Mouse (Mus musculus): ENCODE results near the gene Cfap54. TPM values are rescaled to one million over a fixed set of nuclear protein-coding genes. Genes with fewer than 3 reads are reported as not detected.

The Cfap54 gene
- total RNA-seq, 2 experiments from 2014 or later = 1.00 to 1.8 TPM

DNA sequence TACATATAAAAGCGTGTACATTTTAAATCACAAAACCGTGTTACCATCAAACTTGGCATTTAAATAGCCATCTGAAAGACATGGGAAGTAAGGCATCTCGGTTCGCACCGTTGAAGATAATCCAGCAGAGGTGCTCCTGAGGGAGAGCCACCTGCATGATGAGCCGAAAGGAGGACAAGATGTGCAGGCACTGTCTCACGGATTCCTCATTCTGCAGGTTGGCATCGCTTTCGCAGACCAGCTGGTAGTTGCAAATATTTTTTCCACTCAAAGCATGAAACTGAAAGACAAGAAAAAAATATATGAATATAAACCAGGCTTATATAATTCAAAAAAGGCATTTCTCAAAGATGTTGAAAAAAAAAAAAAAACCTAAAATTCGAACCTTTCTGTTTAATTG, 16.4 kb downstream of the Cfap54 start:
- DNase-seq = no peak
- intact Hi-C loops (cut with DNase I) = loop anchor here (10.0 kb wide), 1 partner anchor 220 kb away; no protein-coding TSS in a partner anchor

DNA sequence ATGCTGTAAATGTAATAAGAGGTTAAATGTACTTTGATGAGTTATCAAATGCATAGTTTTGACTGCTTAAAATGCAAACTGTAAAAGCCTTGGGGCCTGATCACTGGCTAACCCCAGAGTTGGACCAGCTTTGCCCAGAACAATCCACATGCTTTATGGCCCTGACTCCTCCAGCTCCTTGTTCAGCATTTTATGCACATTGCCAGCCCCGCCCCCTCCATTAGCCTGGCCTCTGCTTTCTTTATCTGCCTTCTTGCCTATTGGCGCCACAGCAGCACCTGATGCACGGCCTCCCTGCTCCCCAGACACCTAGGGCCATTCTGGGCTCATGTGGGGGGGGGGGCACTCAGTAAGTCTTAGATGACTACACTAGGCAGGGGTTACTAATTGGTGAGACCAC, 17.8 kb downstream of the Cfap54 start:
- DNase-seq = no peak
- intact Hi-C loops (cut with DNase I) = loop anchor here (10.0 kb wide), 1 partner anchor 221 kb away; no protein-coding TSS in a partner anchor

DNA sequence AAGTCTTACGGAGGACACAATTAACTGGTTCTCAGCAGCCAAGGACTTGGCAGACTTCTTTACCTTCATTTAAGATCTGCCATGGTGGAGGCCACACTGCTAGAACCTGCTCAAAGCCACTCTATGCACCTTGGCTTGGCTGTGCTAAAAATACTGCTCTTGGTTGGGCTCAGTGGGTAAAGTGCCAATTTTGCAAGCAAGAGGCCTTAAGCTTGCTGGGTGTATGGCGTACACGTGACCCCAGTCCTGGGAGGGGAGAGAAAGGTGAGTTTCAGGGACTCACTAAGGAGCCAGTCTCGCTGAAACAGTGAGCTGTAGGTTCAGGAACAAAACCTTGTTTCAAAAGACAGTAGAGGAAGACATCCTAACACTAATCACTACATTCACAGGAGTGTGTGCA, 19.0 kb downstream of the Cfap54 start:
- no peak for DNase-seq
- intact Hi-C loops (cut with DNase I) = loop anchor here (10.0 kb wide), 1 partner anchor 222 kb away; no protein-coding TSS in a partner anchor

DNA sequence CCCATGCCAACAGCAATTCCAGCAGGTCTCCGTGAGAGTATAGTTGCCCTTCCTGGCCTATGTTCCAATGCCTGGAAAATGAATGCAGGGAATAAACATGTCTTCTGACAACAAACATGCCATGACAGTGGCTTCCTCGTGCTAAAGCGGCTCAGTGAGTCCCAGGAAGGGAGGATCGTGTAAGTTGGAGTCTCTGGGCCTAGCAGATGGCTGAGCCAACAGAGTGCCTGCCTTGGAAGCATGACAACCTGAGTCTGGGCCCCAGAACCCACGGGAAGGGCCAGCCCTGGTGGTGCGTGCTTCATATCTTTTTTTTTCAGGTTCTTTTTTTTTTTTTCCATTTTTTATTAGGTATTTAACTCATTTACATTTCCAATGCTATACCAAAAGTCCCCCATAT, 27.6 kb downstream of the Cfap54 start:
- intact Hi-C loops (cut with DNase I) = no loop called here
- no peak for DNase-seq

DNA sequence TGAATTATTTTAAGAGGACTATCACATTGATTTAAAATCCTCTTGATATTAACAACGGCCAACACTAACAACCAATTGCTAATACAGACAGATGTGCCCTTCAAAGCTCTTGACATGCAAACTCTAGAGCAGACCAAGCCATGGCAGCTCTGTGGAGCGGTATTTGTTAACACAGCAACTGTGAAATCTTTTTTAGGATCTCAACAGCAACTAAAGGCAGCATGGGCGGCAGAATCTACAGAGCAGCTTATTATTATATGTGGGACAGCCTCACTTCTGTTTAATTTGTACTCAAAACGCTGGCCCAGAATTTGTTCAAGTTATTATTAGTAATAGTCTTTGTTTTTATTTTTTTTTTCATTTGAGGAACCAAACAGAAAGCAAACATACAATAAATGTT, 28.1 kb downstream of the Cfap54 start:
- intact Hi-C loops (cut with DNase I) = no loop called here
- DNase-seq = no peak

DNA sequence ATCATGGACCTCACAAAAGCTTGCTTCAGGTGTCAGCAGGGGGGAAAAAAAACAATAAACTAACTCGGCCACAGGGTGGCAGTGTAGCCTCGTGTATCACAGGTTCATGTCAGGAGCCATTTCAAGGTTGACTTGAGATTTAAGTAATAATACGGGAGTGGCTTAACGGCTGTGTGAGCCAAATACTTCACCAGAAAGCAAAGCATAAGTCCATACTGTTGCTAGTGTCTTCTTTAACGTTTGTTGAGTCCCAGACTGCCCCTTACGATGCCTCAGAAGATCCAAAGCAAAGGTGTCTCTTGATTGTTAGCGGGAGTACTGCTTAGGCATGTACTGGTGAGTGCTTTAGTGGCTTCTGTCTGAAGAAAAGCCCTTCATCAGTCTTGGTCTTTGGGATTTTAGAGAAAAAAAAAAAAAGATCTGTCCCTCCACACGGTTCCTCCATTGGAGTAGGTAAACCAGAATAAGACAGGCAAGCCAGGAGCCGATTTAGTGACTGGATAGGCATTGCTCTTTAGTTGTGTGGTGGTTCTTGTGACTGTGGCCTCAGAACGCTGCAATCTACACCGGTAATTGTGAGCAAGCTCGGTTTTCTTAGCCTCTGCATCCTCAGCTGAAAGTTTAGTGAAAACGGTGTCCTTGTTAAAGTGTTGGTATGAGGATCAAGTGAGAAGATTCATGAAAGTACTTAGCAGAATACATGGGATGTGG, 30.2 kb downstream of the Cfap54 start:
- intact Hi-C loops (cut with DNase I) = no loop called here
- DNase-seq = peak; percentile 84 to 85

DNA sequence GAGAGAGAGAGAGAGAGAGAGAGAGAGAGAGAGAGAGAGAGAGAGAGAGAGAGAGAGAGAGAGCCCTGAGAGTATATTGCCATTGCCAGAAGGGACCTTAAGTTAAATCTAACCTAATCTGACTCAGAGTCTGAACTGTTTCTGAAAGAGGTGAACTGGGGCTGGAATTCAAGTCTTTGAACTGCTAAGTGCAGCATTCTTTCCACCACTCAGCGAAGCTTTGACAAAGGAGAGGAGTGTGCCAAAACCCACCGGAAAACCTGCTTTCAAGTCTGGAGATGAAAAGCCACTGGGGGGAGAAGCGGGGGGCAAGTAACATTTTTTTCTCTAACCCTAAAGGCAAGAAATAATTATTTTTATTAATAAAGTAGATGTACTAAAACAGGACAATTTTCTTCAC, 30.8 kb downstream of the Cfap54 start:
- intact Hi-C loops (cut with DNase I) = no loop called here
- no peak for DNase-seq

DNA sequence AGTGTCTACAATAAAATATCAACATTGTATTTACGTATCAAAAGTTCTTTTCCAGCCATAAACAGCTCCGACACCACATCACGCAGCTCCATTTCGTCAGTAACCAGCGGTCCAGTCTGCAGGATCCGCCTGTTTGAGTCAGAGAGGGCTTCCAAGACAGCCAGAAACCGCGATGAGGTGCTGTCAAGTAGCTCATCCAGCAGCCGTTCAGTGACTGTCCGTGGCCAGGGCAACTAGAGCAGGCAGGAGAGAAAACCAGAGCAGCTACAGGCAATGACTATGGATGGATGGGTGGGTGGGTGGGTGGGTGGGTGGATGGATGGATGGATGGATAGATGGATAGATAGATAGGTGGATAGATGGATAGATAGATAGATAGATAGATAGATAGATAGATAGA, 38.2 kb downstream of the Cfap54 start:
- DNase-seq = no peak
- intact Hi-C loops (cut with DNase I) = loop anchor here (10.0 kb wide), 3 partner anchors 432 to 532 kb away; partner anchors contain the start of genes Amdhd1 and Ccdc38

DNA sequence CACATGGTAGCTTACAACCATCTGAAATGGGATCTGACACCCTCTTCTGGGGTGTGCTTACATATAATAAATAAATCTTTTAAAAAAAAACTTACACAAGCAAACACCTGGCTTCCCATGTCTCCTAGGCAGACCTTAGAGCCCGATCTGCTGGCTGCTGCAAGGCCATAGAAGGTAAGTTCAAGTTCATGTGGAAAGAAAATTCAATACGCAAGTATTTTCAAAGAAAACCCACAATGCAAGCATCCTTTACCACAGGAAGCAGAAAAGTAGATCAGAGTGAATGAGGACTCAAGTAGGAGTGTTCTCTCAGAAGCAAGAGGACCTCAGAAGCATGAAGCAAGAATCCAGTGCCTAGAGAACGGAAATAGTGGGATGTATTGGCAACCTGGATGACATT, 39.6 kb downstream of the Cfap54 start:
- intact Hi-C loops (cut with DNase I) = loop anchor here (10.0 kb wide), 3 partner anchors 433 to 533 kb away; partner anchors contain the start of genes Amdhd1 and Ccdc38
- no peak for DNase-seq

DNA sequence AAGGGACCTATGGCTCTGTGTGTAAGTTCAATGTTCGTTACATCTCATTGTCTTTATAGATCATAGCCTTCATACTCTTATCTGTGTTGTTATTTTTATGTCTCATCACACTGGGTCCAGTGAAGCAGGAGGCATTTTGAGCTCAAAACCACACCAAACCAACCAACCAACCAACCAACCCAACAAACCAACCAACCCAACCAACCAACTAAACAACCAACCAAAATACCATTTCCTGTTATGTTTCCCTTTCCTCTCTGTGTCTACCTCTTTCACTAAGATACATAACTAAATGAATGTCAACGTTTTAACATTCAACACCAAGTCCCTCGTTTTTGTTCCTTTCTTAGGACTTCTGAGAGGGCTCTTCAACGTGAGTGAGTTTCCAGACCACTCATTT, 40.0 kb downstream of the Cfap54 start:
- no peak for DNase-seq
- intact Hi-C loops (cut with DNase I) = loop anchor here (10.0 kb wide), 3 partner anchors 433 to 533 kb away; partner anchors contain the start of genes Amdhd1 and Ccdc38

DNA sequence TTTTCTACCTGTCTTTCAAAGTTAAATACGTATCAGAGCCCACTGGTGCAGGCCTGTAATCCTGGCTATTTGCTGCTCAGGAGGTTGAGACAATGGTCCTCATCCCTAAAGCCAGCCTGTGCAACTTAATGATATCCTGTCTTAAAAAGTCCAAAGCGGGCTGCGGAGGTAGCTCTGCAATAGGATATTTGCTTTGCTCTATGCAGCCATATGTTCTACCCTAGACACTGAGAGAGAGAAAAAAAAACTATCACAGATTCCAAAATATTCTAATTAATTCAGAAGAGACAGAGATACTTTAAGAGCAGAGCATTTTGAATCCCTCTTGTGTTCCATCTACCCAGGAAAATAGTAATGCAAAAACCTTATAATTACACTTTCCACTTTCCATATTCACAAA, 44.9 kb downstream of the Cfap54 start:
- no peak for DNase-seq
- intact Hi-C loops (cut with DNase I) = no loop called here

DNA sequence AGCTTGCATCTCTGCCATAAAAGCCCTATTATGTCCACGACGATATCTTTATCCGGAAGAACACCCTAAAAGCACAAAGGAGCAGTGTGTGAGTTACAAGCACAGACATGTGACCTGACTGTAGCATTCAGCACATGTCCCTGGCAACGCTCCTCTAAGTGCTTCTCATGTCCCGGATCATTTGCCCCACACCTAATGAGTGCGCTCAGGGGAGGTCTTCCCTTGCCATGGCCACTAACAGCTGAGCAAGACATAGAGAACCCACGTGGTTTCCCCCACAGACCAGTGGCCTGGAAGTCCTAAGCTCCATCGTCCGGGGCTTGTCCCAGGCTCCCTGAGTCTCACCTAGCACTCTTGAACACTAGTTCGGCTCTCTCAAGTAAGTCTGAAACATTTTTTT, 45.9 kb downstream of the Cfap54 start:
- DNase-seq = no peak
- intact Hi-C loops (cut with DNase I) = no loop called here

DNA sequence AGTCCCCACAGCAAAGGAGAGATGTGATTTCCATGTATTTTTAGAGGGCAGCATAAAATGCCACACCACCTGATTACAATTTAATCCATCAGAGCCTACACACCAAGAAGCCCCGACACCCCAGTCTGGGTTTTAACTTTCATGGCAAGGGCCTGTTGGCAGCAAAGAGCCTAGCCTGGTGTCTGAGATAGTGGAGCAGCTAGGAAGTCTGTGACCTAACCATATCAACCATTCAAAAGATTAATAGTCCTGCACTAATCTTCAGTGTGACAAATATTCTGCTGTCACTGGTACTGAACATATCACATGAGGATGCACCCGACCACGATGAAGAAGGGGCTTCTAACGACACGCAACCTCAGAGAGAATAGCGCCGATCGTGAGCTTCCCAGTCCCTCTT, 58.1 kb downstream of the Cfap54 start:
- DNase-seq = no peak
- intact Hi-C loops (cut with DNase I) = no loop called here

DNA sequence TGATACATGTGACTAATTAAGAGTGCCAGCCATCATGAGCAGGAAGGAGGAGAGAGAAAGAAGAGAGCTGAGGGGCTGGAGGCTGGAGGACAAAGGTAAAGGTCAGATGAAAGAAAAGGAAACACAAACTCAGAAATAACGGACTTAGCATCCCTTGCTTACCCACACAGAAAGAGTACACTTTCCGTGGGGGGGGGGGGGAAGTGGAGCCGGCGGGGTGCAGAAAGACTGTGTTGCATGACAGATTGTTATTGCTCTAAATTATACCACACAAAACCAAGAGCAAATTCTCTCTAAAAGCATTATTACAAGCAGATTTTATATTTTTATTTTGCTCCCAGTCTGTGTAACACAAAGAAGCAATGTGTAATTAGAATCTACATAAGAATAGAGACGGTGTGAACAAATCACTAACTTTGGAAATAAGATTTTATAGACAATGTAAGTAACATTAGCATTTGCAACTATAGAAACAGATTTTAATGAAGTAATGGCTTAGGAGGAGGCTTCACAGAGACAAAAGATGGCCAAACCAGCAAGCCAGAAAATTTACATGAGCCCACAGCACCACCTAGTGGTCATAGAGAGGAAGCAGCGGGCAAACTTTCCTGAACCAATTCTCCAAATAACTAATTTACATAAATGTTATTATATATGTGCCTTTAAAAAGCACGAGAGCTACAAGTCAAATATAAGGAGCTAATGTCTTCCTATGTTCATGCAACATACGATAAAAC, 67.2 kb downstream of the Cfap54 start:
- intact Hi-C loops (cut with DNase I) = loop anchor here (1.0 to 10.0 kb wide), 4 partner anchors 706 to 1839 kb away; no protein-coding TSS in a partner anchor
- peak; percentile 45 to 72 for DNase-seq

DNA sequence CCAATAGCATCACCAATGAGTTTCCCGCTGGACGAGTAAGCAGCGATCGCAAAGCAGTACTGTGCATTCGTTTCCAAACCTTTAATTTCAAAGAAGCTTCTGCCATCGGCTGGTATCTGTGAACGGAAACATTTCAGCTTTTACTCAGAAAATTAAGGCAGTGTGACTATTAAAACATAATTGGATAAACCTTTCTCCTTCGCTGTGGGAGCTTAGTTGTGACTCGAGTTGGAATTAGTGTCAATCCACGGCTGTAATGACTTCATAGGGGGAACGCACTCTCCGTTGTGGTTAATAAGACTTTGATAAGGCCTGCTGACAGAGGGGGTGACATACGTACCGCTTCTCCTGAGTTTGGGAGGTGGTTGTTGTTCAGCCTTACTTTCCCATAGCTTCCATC, 70.3 kb downstream of the Cfap54 start:
- intact Hi-C loops (cut with DNase I) = loop anchor here (5.0 to 10.0 kb wide), 2 partner anchors 1714 to 1836 kb away; no protein-coding TSS in a partner anchor
- DNase-seq = no peak

DNA sequence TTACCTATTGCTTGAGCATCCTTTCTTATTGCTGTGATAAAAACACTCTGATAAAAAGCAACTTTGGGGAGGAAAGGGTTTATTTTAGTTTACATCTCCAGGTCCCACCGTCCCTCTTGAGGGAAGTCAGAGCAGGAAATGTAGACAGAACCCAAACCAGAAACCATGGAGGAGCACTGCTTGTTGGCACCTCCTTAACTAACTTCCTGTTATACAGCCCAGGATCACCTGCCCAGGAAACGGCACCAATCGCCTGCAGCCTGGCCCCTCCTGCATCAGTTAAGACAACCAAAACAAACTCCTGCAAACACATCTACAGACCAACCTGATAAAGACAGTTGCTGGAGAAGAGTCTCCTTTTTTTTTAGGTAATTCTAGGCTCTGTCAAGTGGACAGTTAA, 74.4 kb downstream of the Cfap54 start:
- no peak for DNase-seq
- intact Hi-C loops (cut with DNase I) = no loop called here

DNA sequence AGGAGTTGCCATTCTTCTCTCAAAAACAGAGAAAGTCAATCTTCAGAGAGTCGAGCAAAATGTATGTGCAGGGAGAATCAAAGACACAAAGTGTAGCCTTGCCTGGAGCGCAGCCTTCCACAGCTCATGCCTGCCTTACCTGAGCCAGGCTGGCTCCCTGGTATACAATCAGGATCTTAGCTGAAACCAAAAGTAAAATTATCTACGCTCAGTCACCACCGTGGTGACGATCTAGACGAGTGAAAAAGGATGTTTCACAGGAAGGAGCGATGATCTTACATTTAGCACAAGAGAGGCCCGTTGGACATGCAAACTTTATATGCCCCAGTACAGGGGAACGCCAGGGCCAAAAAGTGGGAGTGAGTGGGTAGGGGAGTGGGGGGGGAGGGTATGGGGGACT, 75.0 kb downstream of the Cfap54 start:
- intact Hi-C loops (cut with DNase I) = no loop called here
- DNase-seq = no peak

DNA sequence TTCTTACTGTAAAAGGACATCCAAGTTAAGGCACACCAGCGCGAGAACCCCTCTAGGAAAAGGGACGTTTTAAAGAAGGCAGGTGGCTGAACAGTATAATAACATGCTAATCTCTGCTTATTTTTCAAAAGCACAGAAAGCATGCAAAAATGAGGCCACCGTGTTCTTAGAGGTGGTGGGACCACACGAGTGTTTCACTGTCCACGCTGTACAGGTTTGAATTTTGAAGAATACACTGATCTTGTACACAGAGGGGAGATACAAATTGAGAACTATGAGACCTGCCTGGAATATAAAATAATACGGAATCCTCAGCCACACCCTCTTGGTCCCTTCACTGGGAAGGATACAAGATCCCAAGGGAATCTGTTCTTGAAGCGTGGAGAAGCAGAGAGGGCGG, 82.9 kb downstream of the Cfap54 start:
- DNase-seq = no peak
- intact Hi-C loops (cut with DNase I) = no loop called here

DNA sequence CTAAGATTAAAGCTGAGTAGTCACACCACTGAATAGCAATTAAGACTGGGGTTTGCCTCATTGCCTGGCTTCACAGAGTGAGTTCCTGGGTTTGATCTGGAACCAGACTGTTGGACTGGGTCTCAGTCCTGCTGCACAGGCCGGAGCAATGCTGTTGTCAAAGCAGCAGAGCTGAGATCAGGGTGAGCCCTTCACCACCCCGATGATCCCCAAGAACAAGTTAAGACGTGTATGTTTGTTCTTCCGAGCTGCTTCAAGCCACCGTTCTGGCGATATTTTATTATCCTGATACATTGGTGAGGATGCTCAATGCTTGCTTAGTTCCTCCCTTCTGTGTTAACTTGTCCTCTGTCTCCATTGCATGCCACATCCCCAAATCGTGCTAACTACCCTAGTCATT, 86.2 kb downstream of the Cfap54 start:
- intact Hi-C loops (cut with DNase I) = no loop called here
- DNase-seq = no peak

DNA sequence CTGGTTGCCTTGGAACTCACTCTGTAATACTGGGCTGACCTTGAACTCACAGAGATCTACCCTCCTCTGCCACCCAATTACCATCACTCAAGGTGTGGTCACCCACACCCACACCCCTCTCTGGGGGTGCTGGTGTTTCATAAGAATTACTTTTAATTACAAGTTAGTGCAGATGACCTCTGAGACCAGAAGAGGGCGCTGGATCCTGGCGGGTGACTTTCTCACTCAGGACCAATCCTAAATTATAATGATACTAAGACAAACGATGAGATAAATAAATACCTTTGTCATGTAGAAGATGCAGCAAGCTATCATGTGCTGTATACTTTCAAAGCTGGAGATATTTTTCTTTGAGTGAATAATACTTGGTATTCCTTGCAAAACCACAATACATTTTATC, 87.1 kb downstream of the Cfap54 start:
- no peak for DNase-seq
- intact Hi-C loops (cut with DNase I) = no loop called here

DNA sequence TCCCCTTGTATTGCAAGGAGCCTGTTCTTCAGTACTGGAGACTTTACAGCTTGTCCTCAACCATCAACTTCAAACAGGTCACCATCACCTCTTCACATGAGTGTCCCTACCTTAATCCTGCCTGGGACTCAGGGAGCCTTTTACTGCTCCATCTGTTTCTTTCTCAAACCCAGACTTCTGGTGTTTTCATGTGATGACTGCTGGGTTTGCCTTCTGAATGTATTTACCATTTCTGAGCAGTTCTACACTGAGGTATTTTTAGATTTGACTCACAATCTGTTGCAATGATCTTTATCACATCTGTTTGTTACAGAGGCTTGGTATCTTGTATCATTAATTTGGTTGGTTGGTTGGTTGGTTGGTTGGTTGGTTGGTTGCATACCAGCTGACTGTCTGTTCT, 88.9 kb downstream of the Cfap54 start:
- no peak for DNase-seq
- intact Hi-C loops (cut with DNase I) = no loop called here

DNA sequence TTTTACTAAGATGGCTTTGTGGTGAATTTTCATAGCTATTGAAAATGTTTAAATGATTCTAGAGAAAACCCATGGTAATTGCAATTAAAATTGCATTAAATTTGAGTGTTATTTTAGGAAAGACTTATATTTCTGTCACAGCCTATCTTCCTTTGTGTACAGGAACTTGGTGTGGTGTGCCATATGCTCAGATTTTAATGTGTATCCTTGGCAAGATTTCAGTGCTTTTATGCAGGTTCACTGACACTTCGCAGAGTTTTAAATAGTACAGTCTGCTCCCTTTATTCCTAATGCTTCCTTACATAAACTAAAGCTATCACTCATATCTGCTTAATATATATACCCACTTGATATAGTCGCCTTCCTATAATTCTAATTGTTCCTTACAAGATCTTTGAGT, 90.8 kb downstream of the Cfap54 start:
- DNase-seq = no peak
- intact Hi-C loops (cut with DNase I) = no loop called here

Data from heart, postnatal 14 days (tissue).